ENCODE assay signal across 22 mouse cellular contexts in genomic region chr6:125979601-125980000, GRCm38 (mm10).
"Had no signal": no experiment of that assay in that cellular context is flagged by ENCODE, and none has a peak within 500 bp of the region (broad histone marks: within the 10 kb centered on the region; RNA-seq: fewer than 3 reads in every experiment).

No protein-coding gene starts in this region.

- DNase-seq: gastrocnemius, adult 2 months; gastrocnemius, postnatal 10 days; gastrocnemius, postnatal 25 days; heart, adult 18-20 months; heart, postnatal 10 days; heart, postnatal 4 days; kidney, adult 18-20 months; kidney, adult 8-10 months; kidney, postnatal 10 days; kidney, postnatal 25 days; kidney, postnatal 4 days; layer of hippocampus, adult 9-11 months; layer of hippocampus, postnatal 36 days; left cerebral cortex, postnatal 4 days had no signal

- H3K27ac ChIP-seq: gastrocnemius, adult 2 months; heart, embryonic 10.5 days; hindbrain, embryonic 10.5 days; hindbrain, embryonic 12.5 days; hindbrain, embryonic 14.5 days; intestine, embryonic 15.5 days; limb, embryonic 13.5 days; limb, embryonic 15.5 days had no signal

- H3K4me3 ChIP-seq: gastrocnemius, adult 2 months; heart, embryonic 10.5 days; heart, embryonic 12.5 days; hindbrain, embryonic 10.5 days; hindbrain, embryonic 12.5 days; intestine, embryonic 15.5 days; limb, embryonic 13.5 days; limb, embryonic 15.5 days had no signal
